Mouse (Mus musculus) inflammation-experienced regulatory T-cells, adult 16 weeks (primary cell): ENCODE data around the gene Olfr981. TPM values are rescaled to one million over a fixed set of nuclear protein-coding genes. Genes with fewer than 3 reads are reported as not detected.

ENCODE experiments used
- polyA plus RNA-seq: library from polyadenylated mRNA; unstranded; fragments of 100-300 nt; shearing (Covaris generic); gene quantifications from one replicate; pipeline ENCODE4 v1.2.1, GENCODE M21; 2017

The Olfr981 gene
- polyA plus RNA-seq, result not detected

DNA sequence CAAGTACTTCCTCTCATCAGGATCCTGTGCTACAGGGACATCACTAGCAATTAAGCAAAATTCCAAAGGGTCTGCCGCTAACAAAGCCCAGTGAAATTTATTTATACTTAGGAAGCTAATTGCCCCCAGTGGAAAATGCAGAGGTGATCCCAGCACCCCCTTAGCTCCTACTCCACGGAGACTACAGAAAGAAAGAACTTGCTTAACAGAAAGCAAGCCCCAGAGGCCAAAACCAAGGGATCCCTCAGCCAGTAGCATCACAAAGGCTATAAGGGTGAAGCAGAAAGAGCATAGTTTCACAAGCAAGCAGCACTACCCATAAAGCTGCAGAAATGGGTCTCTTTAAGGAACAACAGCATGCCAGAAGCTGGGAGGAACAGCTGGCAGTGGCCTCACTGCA lies at the start of gene Olfr981:
Gene Olfr981 (plus strand): TSS at position 301 of the 400 bp plus-strand sequence.

DNA sequence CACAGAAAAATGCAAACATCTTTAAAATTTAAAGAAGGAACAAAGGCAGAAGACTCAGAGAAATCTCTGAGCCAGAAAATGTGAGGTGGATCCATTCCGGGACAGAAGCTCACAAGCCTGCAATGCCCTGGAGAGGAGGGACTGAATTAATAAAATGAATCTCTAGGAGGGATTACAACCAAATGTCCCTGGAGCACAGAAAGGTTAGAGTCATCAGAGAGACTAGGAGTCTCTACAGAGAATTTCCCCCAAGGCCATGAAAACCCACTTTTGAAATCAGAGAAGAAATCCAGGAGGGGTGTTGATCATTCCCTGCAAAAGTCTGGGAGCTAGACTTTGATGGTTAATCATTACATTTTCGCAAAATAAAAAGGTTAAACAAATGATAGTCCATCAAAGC lies 29.5 kb upstream of the Olfr981 start, which contains the start of gene Olfr978:
Gene Olfr978 (plus strand): TSS at position 301 of the 400 bp plus-strand sequence.

DNA sequence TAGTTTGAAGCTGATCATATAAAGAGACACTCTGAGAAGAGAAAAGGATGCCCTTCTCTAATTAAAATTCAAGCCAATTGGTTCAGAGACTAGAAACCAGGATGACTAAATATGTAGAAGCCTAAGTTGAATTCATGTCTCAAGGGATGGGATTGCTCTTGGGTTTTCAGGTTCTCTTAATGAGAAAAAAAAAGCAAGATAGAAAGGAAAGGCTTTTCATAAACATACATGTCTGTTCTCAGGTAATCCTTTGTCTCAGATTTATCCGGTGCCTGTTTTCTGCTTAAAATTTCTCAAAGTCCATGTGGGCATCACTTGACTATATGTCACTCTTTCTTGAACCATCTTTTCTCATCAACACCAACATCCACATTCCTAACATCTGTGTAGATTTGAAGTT lies 17.9 kb upstream of the Olfr981 start, which contains the start of gene Olfr979:
Gene Olfr979 (minus strand): TSS at position 101 of the 400 bp plus-strand sequence.

DNA sequence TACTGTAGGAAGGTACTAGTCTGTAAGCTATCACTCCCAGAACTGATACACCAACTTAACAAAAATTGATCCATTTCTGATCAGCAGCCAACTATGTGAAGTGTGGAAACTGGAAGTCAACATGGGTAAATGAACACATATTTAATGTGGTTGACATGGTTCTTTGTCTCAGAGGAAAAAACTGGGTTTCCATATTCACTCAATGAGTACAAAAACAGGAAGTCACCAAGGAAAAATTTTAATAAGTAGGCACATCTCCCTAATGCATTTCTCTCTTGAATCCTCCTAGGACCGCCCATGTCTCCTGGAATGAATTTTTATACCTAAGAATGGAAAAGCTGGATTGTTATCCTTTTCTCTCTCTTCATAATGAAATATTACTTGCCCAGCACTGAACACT lies 11.8 kb upstream of the Olfr981 start, which contains the start of gene Olfr980:
Gene Olfr980 (minus strand): TSS at position 101 of the 400 bp plus-strand sequence.

DNA sequence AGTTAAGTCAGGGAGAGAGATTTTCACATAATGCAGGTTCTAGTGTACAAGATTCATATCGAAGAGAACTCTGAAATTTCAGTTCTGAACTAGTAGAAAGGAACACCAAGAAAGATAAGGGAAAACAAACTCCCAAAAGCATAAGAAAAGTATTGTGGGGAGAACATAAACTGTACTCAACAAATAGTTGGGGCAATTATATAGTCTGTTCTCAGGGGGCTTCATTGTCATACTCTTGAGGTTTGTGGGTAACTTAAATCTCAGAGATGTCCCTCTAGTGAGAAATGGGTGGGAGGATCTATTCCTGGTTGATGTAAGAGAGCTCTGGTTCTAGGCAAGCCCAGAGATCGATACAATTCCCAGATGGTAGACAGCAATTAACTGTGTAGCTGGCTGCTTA lies 52.3 kb downstream of the Olfr981 start, which contains the start of gene Olfr982:
Gene Olfr982 (plus strand): TSS at position 301 of the 400 bp plus-strand sequence.

Other genes starting within 250 kb of the Olfr981 start
- gene Olfr968, start 238.2 kb upstream of the Olfr981 start, polyA plus RNA-seq, result not detected
- gene Olfr969, start 230.5 kb upstream of the Olfr981 start, polyA plus RNA-seq, result not detected
- not detected for gene Olfr970, start 212.6 kb upstream of the Olfr981 start, polyA plus RNA-seq
- not detected for gene Olfr971, start 184.6 kb upstream of the Olfr981 start, polyA plus RNA-seq
- gene Olfr972, start 155.0 kb upstream of the Olfr981 start, polyA plus RNA-seq, result not detected
- gene Olfr229, start 114.1 kb upstream of the Olfr981 start, polyA plus RNA-seq, result not detected
- 0.09 TPM for gene Olfr974, start 84.0 kb upstream of the Olfr981 start, polyA plus RNA-seq
- not detected for gene Olfr975, start 69.4 kb upstream of the Olfr981 start, polyA plus RNA-seq
- not detected for gene Olfr976, start 60.3 kb upstream of the Olfr981 start, polyA plus RNA-seq
- gene Olfr978, start 29.4 kb upstream of the Olfr981 start, polyA plus RNA-seq, result not detected
- gene Olfr979, start 18.0 kb upstream of the Olfr981 start, polyA plus RNA-seq, result not detected
- not detected for gene Olfr980, start 11.9 kb upstream of the Olfr981 start, polyA plus RNA-seq
- 0.05 TPM for gene Olfr982, start 52.4 kb downstream of the Olfr981 start, polyA plus RNA-seq
- gene Olfr983, start 72.1 kb downstream of the Olfr981 start, polyA plus RNA-seq, result not detected
- not detected for gene Olfr984, start 92.7 kb downstream of the Olfr981 start, polyA plus RNA-seq
- not detected for gene Olfr985, start 108.7 kb downstream of the Olfr981 start, polyA plus RNA-seq
- not detected for gene Tmem225, start 126.7 kb downstream of the Olfr981 start, polyA plus RNA-seq
- gene Olfr986, start 159.5 kb downstream of the Olfr981 start, polyA plus RNA-seq, result not detected
- gene Zfp202, start 170.9 kb downstream of the Olfr981 start, polyA plus RNA-seq, result 6.0 TPM
- gene Scn3b, start 247.8 kb downstream of the Olfr981 start, polyA plus RNA-seq, result 0.18 TPM